Mouse (Mus musculus) G1E (cell line): ENCODE results near the gene Eya3. TPM values are rescaled to one million over a fixed set of nuclear protein-coding genes. Genes with fewer than 3 reads are reported as not detected.
"Not testable (repeated sequence)": the region's sequence is repeated elsewhere in the genome, so short reads cannot be mapped to it uniquely, and the experiment has no call there.

ENCODE experiments used
- ATAC-seq: 2 replicates; pipeline ENCODE4 v1.8.0; 2016; ENCODE audit warnings: mild to moderate bottlenecking; ENCODE audit not compliant: insufficient number of reproducible peaks, poor library complexity, low FRiP score, severe bottlenecking; ENCODE audit errors: extremely low read depth
- DNase-seq: peaks from one replicate; pipeline ENCODE4 v3.0.0; 2012; ENCODE audit warnings: low spot score
- H3K27me3 ChIP-seq: 2 replicates; pipeline ENCODE4 v1.6.1; 2012; ENCODE audit warnings: mild to moderate bottlenecking, low read length, inconsistent platforms; ENCODE audit not compliant: insufficient read depth
- H3K36me3 ChIP-seq: replicated peaks from 2 replicates; pipeline ENCODE3; 2012; ENCODE audit warnings: mild to moderate bottlenecking, inconsistent platforms
- H3K4me1 ChIP-seq: 2 replicates; pipeline ENCODE4 v1.6.1; 2012; ENCODE audit warnings: low read depth, low read length, inconsistent platforms, mixed read lengths; ENCODE audit not compliant: insufficient read depth
- H3K4me3 ChIP-seq: 2 replicates; pipeline ENCODE4 v1.5.1; 2012; ENCODE audit warnings: low read depth, mild to moderate bottlenecking, inconsistent platforms, low read length, moderate library complexity, mixed read lengths
- H3K9me3 ChIP-seq: replicated peaks from 2 replicates; pipeline ENCODE4 v1.6.1; 2012; ENCODE audit warnings: inconsistent platforms
- CTCF ChIP-seq: IDR thresholded peaks from 2 replicates; pipeline ENCODE4 v1.5.1; 2012; ENCODE audit warnings: low read depth, low read length, inconsistent platforms, mixed read lengths
- GATA1 ChIP-seq: IDR thresholded peaks from 2 replicates; pipeline ENCODE4 v1.6.1; 2012; ENCODE audit warnings: borderline replicate concordance, low read length, inconsistent platforms, mixed read lengths
- GATA2 ChIP-seq: IDR thresholded peaks from 2 replicates; pipeline ENCODE4 v1.6.1; 2012; ENCODE audit warnings: low read depth, low read length, inconsistent platforms, borderline replicate concordance
- POLR2AphosphoS5 ChIP-seq: IDR thresholded peaks from 2 replicates; pipeline ENCODE4 v1.6.1; 2012; ENCODE audit warnings: low read depth, low read length, inconsistent platforms; ENCODE audit not compliant: insufficient replicate concordance
- TAL1 ChIP-seq: conservative IDR thresholded peaks from 2 replicates; pipeline ENCODE4 v1.6.1; 2012; ENCODE audit warnings: low read depth, low read length, inconsistent platforms, mixed read lengths
- polyA plus RNA-seq: library from polyadenylated mRNA; stranded (reverse); fragments of >175 nt; gene quantifications from 2 replicates; pipeline ENCODE4 v1.2.3, GENCODE M21; 2012
- total RNA-seq, 2 experiments: library from RNA; stranded (forward) in 1 of 2; stranded (reverse) in 1 of 2; fragments of 200-1000 nt in 1 of 2; fragments of >200 nt in 1 of 2; fragmentation: Nextera tagmentation in 1 of 2; gene quantifications; 2 replicates each; pipeline ENCODE4 v1.2.3; 2014 to 2017

Gene Eya3
- total and polyA plus RNA-seq, 3 experiments = 4.3 to 101 (median 35.0) TPM

DNA sequence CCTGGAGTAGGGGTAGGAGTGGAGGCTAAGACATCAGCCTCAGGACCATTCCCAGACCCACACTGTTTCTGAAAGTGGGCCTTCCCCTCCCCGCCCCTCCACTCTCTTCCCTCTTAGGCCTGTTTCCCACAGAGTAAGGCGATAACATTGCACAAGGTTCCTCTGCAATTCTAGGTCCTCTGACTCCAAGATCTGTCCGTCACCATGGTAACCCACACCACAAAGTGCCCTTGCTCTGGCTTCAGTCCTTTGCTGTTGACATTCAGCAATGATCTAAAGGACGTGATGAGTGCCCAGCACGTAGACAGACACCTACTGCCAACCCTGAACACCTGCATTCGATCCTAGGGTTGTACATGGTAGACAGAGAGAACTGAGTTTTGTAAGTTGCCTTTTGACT is 114.2 kb downstream of the Eya3 start:
- no peaks in the 10 kb centered on the region for H3K36me3 ChIP-seq
- ATAC-seq (no peak), DNase-seq (no peak)
- H3K27me3 ChIP-seq = peaks cover 31% of the 10 kb centered on the region
- H3K4me1 ChIP-seq = peaks cover 19% of the 10 kb centered on the region
- H3K9me3 ChIP-seq = no peaks in the 10 kb centered on the region
- no peak overlapping the region for H3K4me3 ChIP-seq
- no peak for TF ChIP-seq POLR2AphosphoS5
- no peak for TF ChIP-seq TAL1
- TF ChIP-seq CTCF = no peak
- TF ChIP-seq GATA1 = no peak
- TF ChIP-seq GATA2 = no peak

DNA sequence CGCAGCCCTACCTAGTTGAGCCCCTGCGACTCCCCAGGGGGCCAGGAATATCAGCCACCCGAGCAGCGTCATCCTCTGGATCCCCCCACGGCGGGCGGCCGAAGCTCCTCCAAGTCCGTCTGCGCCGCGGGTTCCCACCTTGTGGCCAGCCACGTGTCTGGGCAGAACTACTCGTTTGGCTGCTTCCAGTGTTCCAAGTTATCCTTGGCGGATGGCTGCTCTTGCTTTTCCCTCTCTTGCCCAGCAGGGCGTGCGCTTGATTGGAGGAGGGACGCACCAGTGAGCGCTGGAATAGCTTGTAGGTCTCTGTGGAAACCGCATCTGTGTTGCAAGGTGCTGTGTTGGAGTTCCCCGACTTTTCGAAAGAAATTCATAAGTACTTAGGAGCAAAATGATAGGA is 118.2 kb downstream of the Eya3 start, which contains the start of gene Smpdl3b:
Smpdl3b (minus strand) TSS at position 279 of the 400 bp plus-strand sequence.
- no peaks in the 10 kb centered on the region for H3K36me3 ChIP-seq
- no peak for ATAC-seq
- no peak for TF ChIP-seq CTCF
- TF ChIP-seq POLR2AphosphoS5 = no peak
- no peak for TF ChIP-seq GATA2
- TF ChIP-seq GATA1 = no peak
- no peak for TF ChIP-seq TAL1
- DNase-seq = no peak
- H3K4me3 ChIP-seq = no peak within 1 kb of the TSS
- H3K27me3 ChIP-seq = peaks cover 54% of the 10 kb centered on the region
- no peaks in the 10 kb centered on the region for H3K9me3 ChIP-seq
- H3K4me1 ChIP-seq = peaks cover 12% of the 10 kb centered on the region

DNA sequence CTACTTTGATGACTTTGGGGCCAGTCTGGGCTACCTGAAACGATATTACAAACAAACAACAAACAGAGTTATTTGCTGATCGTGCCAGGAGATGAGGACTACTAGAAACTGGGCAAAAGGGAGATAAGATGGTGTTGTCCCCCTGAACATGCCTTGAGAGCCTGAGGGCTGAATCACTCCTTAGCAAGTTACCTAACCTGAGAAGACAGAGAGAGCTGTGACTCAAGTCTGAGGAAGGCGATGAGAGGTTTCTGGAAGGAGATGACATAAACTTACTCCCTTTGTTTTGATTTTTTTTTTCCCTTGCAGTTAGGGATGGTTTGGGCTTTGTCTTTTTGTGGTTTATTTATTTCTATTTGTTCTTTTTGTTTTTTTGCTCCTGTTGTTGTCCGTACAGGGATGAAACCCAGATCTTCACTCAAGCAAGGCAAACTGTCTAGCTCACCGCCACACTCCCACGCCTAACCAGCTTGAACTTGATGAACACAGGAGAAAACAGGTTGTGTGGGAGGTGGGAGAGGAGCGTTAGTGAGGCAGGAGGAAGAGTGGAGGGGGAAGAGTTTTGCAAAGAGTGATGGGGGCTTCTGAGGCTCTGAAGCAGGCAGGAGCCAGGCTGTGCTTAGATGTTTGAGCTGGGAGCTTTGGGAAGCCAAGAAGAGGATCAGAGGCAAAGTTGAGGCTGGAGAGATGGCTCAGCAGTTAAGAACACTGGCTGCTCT is 119.0 kb downstream of the Eya3 start:
- DNase-seq (no peak), ATAC-seq (no peak)
- H3K9me3 ChIP-seq = no peaks in the 10 kb centered on the region
- H3K27me3 ChIP-seq = peaks cover 57% of the 10 kb centered on the region
- peaks cover 12% of the 10 kb centered on the region for H3K4me1 ChIP-seq
- no peaks in the 10 kb centered on the region for H3K36me3 ChIP-seq
- TF ChIP-seq TAL1 (no peak), GATA1 (no peak), GATA2 (no peak), POLR2AphosphoS5 (no peak), CTCF (no peak)
- no peak overlapping the region for H3K4me3 ChIP-seq

DNA sequence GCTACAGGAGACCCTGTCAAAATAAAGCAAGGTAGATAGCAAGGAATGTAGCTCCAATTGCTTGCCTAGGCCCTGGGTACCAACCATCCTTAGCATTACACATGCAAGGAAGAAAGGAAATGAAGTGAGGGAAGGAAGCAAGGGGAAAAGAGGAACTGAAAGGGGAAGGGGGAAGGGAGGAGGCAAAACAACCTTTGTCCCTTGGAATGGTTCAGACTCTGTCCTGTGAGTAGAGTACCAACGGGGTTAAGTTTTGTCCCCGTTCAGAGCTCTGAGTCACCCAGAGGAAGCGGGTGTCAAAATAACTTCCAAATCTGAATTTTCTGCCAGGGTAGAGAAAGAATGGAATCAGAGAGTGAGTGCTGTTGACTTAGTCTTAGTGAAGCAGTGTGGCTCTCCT is 121.5 kb downstream of the Eya3 start:
- no peaks in the 10 kb centered on the region for H3K9me3 ChIP-seq
- DNase-seq = no peak
- no peaks in the 10 kb centered on the region for H3K36me3 ChIP-seq
- no peak overlapping the region for H3K4me3 ChIP-seq
- peaks cover 51% of the 10 kb centered on the region for H3K27me3 ChIP-seq
- no peak for ATAC-seq
- no peak for TF ChIP-seq CTCF
- TF ChIP-seq GATA2 = no peak
- TF ChIP-seq TAL1 = no peak
- no peak for TF ChIP-seq POLR2AphosphoS5
- TF ChIP-seq GATA1 = no peak
- H3K4me1 ChIP-seq = peaks cover 5% of the 10 kb centered on the region

DNA sequence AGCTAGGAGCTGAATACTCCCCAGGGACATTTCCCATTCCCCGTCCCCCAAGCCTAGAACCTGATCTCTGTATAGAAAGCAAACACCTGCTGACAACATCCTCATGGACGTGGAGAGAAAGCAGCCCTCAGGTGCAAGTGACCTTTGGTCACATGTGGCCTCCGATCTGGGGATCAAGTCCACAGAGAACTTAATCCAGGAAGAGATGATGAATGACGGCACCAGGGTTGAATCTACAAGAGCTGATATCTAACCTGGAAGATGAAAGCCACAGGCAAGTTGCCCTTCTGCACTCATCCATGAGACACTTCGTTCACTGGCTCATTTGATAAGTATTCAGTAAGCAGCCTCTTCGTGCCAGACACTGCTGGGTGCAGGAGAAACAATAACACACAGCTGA is 123.8 kb downstream of the Eya3 start:
- H3K36me3 ChIP-seq = no peaks in the 10 kb centered on the region
- no peak for DNase-seq
- peaks cover 32% of the 10 kb centered on the region for H3K27me3 ChIP-seq
- H3K9me3 ChIP-seq = no peaks in the 10 kb centered on the region
- TF ChIP-seq GATA1 (no peak), POLR2AphosphoS5 (no peak), TAL1 (no peak), CTCF (no peak), GATA2 (no peak)
- H3K4me1 ChIP-seq = peaks cover 8% of the 10 kb centered on the region
- ATAC-seq = no peak
- no peak overlapping the region for H3K4me3 ChIP-seq

DNA sequence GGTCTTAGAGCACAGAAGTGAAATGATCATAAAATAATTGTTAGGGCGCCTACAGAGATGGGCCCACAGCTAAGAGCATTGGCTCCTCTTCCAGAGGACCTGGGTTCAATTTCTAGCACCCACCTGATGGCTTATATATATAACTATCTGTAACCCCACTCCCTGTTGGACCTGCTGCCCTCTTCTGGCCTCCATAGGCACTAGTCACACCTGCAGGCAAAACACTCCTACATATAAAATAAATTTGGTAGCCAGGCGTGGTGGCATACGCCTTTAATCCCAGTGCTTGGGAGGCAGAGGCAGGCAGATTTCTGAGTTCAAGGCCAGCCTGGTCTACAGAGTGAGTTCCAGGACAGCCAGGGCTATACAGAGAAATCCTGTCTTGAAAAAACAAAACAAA is 124.3 kb downstream of the Eya3 start:
- not testable (repeated sequence) for H3K4me3 ChIP-seq, H3K9me3 ChIP-seq, H3K36me3 ChIP-seq, ATAC-seq, DNase-seq
- H3K4me1 ChIP-seq = peaks cover 11% of the 10 kb centered on the region
- H3K27me3 ChIP-seq = peaks cover 27% of the 10 kb centered on the region
